Mouse (Mus musculus): ENCODE results near the gene Gm10643. TPM values are rescaled to one million over a fixed set of nuclear protein-coding genes. Genes with fewer than 3 reads are reported as not detected.

The Gm10643 gene
- polyA plus RNA-seq (2014; fragmentation: Nextera tagmentation; extraction: Ambion mirVana): 1.5 and 2.4 TPM in 2 replicates

DNA sequence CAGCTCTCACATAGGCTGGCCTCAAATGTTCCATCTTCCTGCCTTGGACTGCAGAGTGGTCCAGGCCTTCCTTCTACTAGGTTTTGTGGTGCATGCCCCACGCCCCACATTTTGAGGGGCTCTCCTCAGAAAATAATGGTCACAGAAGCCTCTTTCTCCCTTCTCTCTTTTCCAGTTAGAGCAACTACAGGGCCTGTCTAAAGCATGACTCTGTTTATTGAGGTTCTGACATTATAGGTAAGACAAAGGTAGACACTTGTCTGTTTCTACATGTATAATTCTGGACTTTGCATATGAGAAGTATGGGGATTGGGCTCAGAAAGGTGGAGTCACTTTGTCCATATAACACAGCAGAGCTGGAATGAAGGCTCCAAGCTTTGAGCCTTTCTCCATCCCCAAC is at the start of gene Gm10643:
Gene Gm10643 (minus strand): TSS at position 101 of the 400 bp plus-strand sequence.
- no peak for ATAC-seq (ENCODE audit: low FRiP score, low TSS enrichment)
- DNase-seq: no peak
- H3K4me3 ChIP-seq (replicated peaks; ENCODE audit: low read depth, low read length): peak within 1 kb of the TSS; percentile 99
- peaks cover 21% of the 10 kb centered on the region for H3K4me1 ChIP-seq (ENCODE audit: control insufficient read depth, insufficient read depth, low read length)
- no peaks in the 10 kb centered on the region for H3K36me3 ChIP-seq (ENCODE audit: control insufficient read depth, insufficient read depth, low read length)
- 97% methylated on average over 1 of the region's 1 CpGs for WGBS
- no peaks in the 10 kb centered on the region for H3K27me3 ChIP-seq (ENCODE audit: control insufficient read depth, insufficient read depth, low read length)
- peak within 1 kb of the TSS; percentile 77 for H3K27ac ChIP-seq (replicated peaks; ENCODE audit: low read depth, low read length)
- peak within 1 kb of the TSS; percentile 84 for H3K4me2 ChIP-seq (ENCODE audit: low read length)
- H3K9ac ChIP-seq (replicated peaks; ENCODE audit: low read length): peak within 1 kb of the TSS; percentile 50
- H3K9me3 ChIP-seq (ENCODE audit: control insufficient read depth, low read length): no peaks in the 10 kb centered on the region

DNA sequence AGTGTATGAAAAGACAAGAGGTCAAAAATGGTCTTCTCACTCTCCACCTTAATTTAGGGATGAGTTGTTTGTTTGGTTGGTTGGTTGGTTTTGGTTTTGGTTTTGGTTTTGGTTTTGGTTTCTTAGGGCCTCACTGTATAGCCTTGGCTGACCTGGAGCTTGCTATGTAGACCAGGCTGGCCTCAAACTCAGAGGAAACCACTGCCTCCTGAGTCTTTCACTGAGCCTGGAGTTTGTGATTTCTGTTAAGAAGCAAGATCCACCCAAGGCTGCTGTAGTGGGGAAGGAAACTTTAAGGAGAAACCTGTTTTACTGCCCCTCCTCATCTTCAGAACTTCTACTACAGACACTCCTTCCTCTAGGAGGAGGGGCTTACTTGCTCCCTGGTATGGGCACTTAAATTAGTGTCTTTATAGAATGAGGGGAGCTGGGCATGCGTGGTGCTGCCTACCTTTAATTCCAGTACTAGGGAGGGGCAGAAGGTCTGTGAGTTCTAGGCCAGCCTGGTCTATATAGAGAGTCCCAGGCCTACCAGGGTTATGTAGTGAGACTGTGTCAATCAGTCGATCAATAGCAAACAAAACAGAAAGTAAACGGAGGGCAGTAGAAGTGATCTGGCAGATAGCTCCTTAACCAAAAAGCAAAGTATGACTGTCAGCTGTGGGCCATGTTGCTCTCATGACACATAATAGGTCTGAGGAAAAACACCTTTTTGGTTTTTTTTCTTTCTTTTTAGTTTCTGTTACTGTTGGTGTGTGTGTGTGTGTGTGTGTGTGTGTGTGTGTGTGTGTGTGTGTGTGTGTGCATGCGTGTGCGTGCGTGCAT is 41.5 kb upstream of the Gm10643 start:
- H3K4me2 ChIP-seq (ENCODE audit: low read length): no peak overlapping the region
- 96% methylated on average over 6 of the region's 6 CpGs for WGBS
- DNase-seq (no peak), ATAC-seq (ENCODE audit: low FRiP score, low TSS enrichment) (no peak)
- H3K4me1 ChIP-seq (ENCODE audit: control insufficient read depth, insufficient read depth, low read length): peaks cover 28% of the 10 kb centered on the region
- H3K4me3 ChIP-seq (replicated peaks; ENCODE audit: low read depth, low read length): no peak overlapping the region
- H3K9me3 ChIP-seq (ENCODE audit: control insufficient read depth, low read length): no peaks in the 10 kb centered on the region
- no peaks in the 10 kb centered on the region for H3K27me3 ChIP-seq (ENCODE audit: control insufficient read depth, insufficient read depth, low read length)
- no peak overlapping the region for H3K9ac ChIP-seq (replicated peaks; ENCODE audit: low read length)
- peaks cover 13% of the 10 kb centered on the region for H3K36me3 ChIP-seq (ENCODE audit: control insufficient read depth, insufficient read depth, low read length)
- H3K27ac ChIP-seq (replicated peaks; ENCODE audit: low read depth, low read length): no peak overlapping the region

DNA sequence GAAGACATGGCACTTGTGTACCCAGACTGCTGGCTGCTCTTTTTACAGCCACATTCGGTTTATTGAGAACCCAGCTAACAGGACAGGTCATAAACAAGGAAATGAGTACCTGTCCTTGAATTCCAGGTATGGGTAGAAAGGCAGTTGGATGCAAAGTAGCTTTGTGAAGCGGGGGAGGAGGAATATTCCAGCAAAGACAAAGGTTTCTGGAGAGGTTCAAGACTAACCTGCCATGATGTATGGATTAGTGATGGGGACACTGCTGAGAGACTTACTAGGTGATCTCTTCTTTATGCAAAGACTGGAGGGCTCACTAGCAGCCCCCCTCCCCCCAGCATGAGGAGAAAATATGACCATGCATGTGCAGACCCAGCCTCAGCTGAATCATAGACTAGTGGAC is 40.7 kb upstream of the Gm10643 start:
- Histone ChIP-seq H3K4me2 (ENCODE audit: low read length) (peak overlapping the region; percentile 53; the same call in 1 of the 2 replicates), H3K9me3 (ENCODE audit: control insufficient read depth, low read length) (no peaks in the 10 kb centered on the region), H3K4me1 (ENCODE audit: control insufficient read depth, insufficient read depth, low read length) (peaks cover 28% of the 10 kb centered on the region), H3K4me3 (replicated peaks; ENCODE audit: low read depth, low read length) (no peak overlapping the region), H3K27me3 (ENCODE audit: control insufficient read depth, insufficient read depth, low read length) (no peaks in the 10 kb centered on the region), H3K36me3 (ENCODE audit: control insufficient read depth, insufficient read depth, low read length) (peaks cover 16% of the 10 kb centered on the region), H3K9ac (replicated peaks; ENCODE audit: low read length) (no peak overlapping the region), H3K27ac (replicated peaks; ENCODE audit: low read depth, low read length) (peak overlapping the region; percentile 82)
- WGBS: 83% methylated on average over 2 of the region's 2 CpGs
- DNase-seq: no peak
- no peak for ATAC-seq (ENCODE audit: low FRiP score, low TSS enrichment)

DNA sequence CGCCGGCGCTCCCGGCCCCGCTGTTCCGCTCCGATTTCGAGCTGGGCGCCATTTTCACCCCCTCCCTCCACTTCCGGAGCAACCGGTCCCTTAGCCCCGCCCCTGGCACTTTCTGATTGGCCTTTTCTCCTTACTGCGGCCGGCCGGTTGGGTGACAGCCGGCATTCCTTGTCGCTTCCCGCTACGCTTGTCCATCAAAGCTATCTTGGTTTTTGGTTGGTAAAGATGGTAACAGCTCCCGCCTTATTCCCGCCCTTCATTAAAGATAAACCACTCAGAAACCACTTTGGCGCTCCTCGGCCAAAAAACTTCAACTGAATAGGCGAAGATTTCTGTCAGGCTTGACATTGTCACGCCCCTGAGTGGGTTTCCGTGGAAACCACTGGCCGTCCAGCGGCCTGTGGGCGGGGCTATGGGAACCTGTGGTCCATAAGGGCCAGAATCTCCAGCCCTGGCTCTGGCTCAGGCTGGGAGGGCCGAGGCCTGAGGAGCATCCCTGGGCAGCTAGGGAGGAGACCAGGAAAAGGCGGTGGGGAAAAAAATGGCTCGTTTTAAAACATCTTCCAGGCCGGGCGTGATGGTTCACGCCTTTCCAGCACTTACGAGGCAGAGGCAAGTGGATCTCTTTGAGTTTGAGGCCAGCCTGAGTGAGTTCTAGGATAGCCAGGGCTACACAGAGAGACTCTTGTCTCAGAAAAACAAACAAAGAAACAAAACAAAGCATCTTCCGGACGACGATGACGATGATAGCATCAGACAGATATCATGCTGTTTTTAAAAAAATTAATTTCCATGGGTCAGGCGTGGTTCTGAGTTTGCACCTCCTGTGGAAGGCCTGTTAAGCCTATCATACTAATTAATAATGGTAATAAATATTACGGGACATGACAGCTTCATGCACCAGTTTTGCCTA is 40.0 kb upstream of the Gm10643 start, which contains the start of gene Dcaf15:
Gene Dcaf15 (minus strand): TSS at position 72 of the 913 bp plus-strand sequence.
- Histone ChIP-seq H3K36me3 (ENCODE audit: control insufficient read depth, insufficient read depth, low read length) (peaks cover 16% of the 10 kb centered on the region), H3K4me1 (ENCODE audit: control insufficient read depth, insufficient read depth, low read length) (peaks cover 28% of the 10 kb centered on the region), H3K9ac (replicated peaks; ENCODE audit: low read length) (peak within 1 kb of the TSS; percentile 72), H3K4me2 (ENCODE audit: low read length) (peak within 1 kb of the TSS; percentile 77), H3K27me3 (ENCODE audit: control insufficient read depth, insufficient read depth, low read length) (no peaks in the 10 kb centered on the region), H3K4me3 (replicated peaks; ENCODE audit: low read depth, low read length) (peak within 1 kb of the TSS; percentile 58), H3K9me3 (ENCODE audit: control insufficient read depth, low read length) (no peaks in the 10 kb centered on the region), H3K27ac (replicated peaks; ENCODE audit: low read depth, low read length) (peak within 1 kb of the TSS; percentile 95)
- ATAC-seq (ENCODE audit: low FRiP score, low TSS enrichment): peak; percentile 96
- peak; percentile 99 for DNase-seq
- WGBS: 6% methylated on average over 42 of the region's 42 CpGs

DNA sequence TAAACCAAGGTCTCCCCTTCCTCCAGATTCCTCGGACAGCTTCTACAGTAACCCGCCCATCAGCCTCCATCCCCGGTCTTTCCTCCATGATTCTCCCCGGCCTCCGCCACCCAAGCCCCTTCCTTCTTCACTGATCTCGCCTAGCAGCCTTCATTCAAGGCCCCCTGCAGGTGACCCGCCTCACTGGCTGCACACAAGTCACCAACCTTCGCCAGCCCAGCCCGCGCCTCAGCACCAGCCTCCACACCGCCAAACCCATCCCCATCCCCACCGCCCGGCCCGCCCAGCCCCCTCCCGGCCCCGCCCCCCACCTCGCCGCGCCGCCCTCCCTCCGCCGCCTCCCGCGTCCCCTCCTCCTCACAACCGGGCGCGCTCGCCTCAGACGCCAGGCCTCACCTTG is 39.3 kb upstream of the Gm10643 start:
- ATAC-seq (ENCODE audit: low FRiP score, low TSS enrichment) (peak; percentile 85), DNase-seq (peak; percentile 84)
- Histone ChIP-seq H3K9ac (replicated peaks; ENCODE audit: low read length) (peak overlapping the region; percentile 72), H3K4me3 (replicated peaks; ENCODE audit: low read depth, low read length) (peak overlapping the region; percentile 58), H3K27me3 (ENCODE audit: control insufficient read depth, insufficient read depth, low read length) (no peaks in the 10 kb centered on the region), H3K9me3 (ENCODE audit: control insufficient read depth, low read length) (no peaks in the 10 kb centered on the region), H3K4me1 (ENCODE audit: control insufficient read depth, insufficient read depth, low read length) (peaks cover 28% of the 10 kb centered on the region), H3K27ac (replicated peaks; ENCODE audit: low read depth, low read length) (peak overlapping the region; percentile 95), H3K4me2 (ENCODE audit: low read length) (peak overlapping the region; percentile 77), H3K36me3 (ENCODE audit: control insufficient read depth, insufficient read depth, low read length) (peaks cover 21% of the 10 kb centered on the region)
- WGBS: 1% methylated on average over 26 of the region's 29 CpGs

DNA sequence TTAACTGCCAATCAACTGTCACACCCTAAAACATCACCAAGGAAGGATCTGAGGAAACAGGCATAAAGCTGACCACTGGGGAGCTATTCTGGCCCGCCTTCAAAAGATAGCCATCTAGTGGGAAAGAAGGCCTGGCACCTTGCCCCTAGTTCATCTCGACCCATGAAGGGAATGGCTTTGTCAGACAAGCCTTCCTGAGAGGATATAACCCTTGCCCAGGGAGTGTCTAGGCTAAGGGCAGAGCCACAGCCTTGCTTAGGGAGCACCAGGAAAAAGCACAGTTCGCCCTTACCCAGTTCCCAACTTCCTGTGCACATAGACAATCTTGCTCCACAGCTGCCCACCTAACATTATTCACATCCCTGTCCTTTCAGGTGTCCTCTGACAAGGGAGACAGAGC is 38.7 kb upstream of the Gm10643 start:
- Histone ChIP-seq H3K36me3 (ENCODE audit: control insufficient read depth, insufficient read depth, low read length) (peaks cover 27% of the 10 kb centered on the region), H3K4me3 (replicated peaks; ENCODE audit: low read depth, low read length) (peak overlapping the region; percentile 58), H3K4me1 (ENCODE audit: control insufficient read depth, insufficient read depth, low read length) (peaks cover 28% of the 10 kb centered on the region), H3K9ac (replicated peaks; ENCODE audit: low read length) (peak overlapping the region; percentile 72), H3K27ac (replicated peaks; ENCODE audit: low read depth, low read length) (peak overlapping the region; percentile 95), H3K4me2 (ENCODE audit: low read length) (peak overlapping the region; percentile 77), H3K27me3 (ENCODE audit: control insufficient read depth, insufficient read depth, low read length) (no peaks in the 10 kb centered on the region), H3K9me3 (ENCODE audit: control insufficient read depth, low read length) (no peaks in the 10 kb centered on the region)
- WGBS: 37% methylated on average over 3 of the region's 3 CpGs
- peak; percentile 14 for DNase-seq
- ATAC-seq (ENCODE audit: low FRiP score, low TSS enrichment): no peak

DNA sequence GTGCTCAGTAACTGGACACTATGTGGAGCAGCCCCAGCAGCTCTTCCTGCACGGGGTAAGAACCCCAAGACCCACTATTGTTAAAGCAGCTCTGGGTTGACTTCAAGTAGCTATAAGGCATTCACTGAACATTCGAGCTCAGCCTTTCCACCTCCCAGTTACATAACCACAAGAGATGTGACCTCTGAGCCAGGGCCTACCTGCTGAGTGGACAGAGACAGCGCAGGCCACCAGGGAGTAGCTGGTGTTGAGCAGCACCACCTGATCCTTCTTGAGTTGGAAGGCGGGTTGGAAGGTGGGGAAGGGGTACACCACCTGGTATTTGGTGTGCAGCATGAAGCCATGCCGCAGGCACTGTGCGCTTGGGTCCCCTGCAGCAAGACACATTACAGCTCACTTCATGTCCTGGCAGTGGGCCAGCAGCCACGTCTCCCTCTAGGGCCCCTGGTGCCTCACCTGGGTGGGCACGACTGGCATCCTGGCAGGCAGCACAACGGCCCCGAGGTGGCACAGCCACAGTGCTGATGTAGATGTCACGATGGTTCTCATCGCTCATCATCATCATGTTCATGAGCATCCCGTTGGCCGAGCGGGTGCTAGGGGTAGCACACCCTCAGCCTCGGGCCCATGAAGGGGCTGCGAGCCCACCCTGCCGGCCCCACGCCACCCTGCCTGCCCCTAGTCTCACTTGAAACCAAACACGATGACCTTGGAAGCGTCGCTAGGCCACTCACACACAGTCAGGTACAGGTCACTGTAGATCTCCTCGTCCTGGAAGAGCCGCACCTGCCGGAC is 36.7 kb upstream of the Gm10643 start:
- H3K27ac ChIP-seq (replicated peaks; ENCODE audit: low read depth, low read length): no peak overlapping the region
- 93% methylated on average over 25 of the region's 25 CpGs for WGBS
- peaks cover 47% of the 10 kb centered on the region for H3K36me3 ChIP-seq (ENCODE audit: control insufficient read depth, insufficient read depth, low read length)
- no peak for ATAC-seq (ENCODE audit: low FRiP score, low TSS enrichment)
- H3K4me1 ChIP-seq (ENCODE audit: control insufficient read depth, insufficient read depth, low read length): peaks cover 28% of the 10 kb centered on the region
- H3K27me3 ChIP-seq (ENCODE audit: control insufficient read depth, insufficient read depth, low read length): no peaks in the 10 kb centered on the region
- no peak for DNase-seq
- H3K4me2 ChIP-seq (ENCODE audit: low read length): no peak overlapping the region
- no peaks in the 10 kb centered on the region for H3K9me3 ChIP-seq (ENCODE audit: control insufficient read depth, low read length)
- H3K4me3 ChIP-seq (replicated peaks; ENCODE audit: low read depth, low read length): no peak overlapping the region
- H3K9ac ChIP-seq (replicated peaks; ENCODE audit: low read length): 0 out of 2 replicates have a peak overlapping the region, but pooled peaks have one; percentile 9

DNA sequence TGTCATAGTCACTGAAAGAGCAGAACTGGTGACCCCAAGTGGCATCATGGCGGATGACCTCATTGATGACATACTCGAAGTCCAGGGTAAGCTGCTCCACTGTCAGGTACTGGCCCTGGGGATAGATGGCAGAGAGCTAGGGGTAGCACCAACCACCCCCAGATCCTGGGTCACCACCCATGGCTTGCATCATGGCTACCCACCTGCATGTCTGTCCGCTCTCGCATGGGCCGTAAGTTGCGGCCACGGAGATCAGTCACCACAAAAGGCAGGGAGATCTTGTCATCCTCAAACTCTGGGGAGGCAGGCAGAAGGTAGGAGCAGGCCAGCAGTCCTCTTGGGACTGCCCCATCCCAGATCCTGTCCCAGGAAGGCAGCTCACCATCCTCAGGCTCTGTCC is 33.4 kb upstream of the Gm10643 start:
- 98% methylated on average over 7 of the region's 7 CpGs for WGBS
- Histone ChIP-seq H3K4me1 (ENCODE audit: control insufficient read depth, insufficient read depth, low read length) (peaks cover 16% of the 10 kb centered on the region), H3K4me2 (ENCODE audit: low read length) (no peak overlapping the region), H3K27me3 (ENCODE audit: control insufficient read depth, insufficient read depth, low read length) (no peaks in the 10 kb centered on the region), H3K9ac (replicated peaks; ENCODE audit: low read length) (no peak overlapping the region), H3K27ac (replicated peaks; ENCODE audit: low read depth, low read length) (no peak overlapping the region), H3K9me3 (ENCODE audit: control insufficient read depth, low read length) (no peaks in the 10 kb centered on the region), H3K36me3 (ENCODE audit: control insufficient read depth, insufficient read depth, low read length) (peaks cover 77% of the 10 kb centered on the region), H3K4me3 (replicated peaks; ENCODE audit: low read depth, low read length) (no peak overlapping the region)
- DNase-seq (no peak), ATAC-seq (ENCODE audit: low FRiP score, low TSS enrichment) (no peak)
